Mouse (Mus musculus) heart, postnatal 4 days (tissue): ENCODE data around the gene Sept8. TPM values are rescaled to one million over a fixed set of nuclear protein-coding genes. Genes with fewer than 3 reads are reported as not detected.

Source experiments
- DNase-seq: peaks from one replicate; pipeline ENCODE4 v3.0.0; 2021
- total RNA-seq, 2 experiments: library from RNA; stranded (reverse); gene quantifications; 2 replicates each; pipeline ENCODE4 v1.2.3; 2021

Sept8 gene
- total RNA-seq, 2 experiments from 2014 or later, result 62.9 to 65.0 TPM

DNA sequence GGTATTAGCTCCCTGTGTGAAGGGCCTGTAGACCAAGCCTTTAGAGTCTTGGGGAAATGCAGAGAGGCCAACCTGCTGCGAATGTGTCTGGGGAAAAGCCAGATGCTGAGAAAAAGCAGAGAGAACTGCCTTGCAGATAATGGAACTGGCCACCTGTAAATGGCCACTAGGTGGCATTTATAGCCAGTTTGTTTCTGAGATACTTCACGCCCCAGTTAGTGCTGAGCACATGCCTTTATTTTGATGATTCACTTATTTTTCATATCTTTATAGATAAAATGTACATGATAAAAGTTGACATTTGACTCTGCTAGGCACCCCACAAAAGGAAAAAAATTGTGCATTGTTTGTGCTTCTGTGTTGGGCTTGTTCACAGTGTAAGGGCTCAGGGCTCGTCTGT is 65.8 kb downstream of the Sept8 start:
- DNase-seq, result peak; percentile 18

DNA sequence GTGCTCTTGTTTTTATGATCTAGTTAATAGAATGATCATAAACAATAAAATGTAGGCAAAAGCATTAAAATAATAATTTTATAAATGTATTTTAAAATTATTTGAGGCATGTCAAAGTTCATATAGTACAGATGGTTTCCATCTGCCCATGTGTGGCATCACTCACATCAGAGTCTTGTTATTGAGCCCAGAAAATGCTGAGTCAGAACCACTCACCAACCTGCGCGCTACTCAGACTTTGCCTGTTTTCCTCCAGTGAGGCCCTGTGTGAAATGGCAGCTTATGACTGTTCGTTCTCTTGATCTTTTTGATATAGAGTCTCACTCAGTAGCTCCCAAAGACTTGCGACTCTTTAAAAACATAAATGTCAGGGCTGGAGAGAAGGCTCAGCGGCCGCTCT is 66.5 kb downstream of the Sept8 start:
- DNase-seq, result no peak

DNA sequence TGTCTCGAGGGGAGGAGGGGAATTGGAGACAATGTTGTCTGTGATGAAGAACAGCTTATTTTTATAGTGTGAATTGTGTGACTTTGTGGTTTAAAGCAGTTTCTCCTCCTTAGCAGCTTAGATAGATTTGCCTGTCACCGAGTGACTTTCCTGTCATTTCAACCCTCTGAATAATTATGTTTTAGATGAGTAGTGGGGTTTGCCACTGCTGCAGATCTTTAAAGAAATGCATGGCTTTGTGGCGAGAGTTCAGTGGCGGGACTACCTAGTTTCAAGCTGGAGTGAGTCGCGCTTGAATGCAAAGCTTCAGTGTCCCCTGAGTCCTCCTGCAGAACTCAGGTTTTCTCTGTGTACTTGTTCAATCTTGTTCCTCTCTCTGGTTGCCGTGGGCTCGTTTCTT is 69.2 kb downstream of the Sept8 start:
- DNase-seq, result no peak

DNA sequence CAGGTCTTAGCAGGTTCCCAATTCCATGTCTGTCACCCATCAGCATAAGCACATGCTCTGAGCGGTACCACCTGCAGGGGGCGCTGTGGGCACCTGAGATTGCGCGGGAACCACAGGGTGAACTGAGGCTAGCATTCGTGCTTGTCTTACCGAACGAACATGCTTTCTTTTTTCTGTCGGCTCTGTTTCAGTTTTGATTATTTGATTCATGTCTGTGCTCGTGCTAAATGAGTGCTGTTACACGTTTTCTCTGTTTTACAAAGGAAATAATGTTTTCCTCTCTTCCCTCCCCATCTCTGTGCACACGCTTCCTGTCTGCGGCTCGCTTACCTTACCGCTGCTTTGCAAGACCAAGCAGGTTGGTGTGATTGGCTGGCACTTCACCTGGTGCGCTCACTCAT is 71.3 kb downstream of the Sept8 start:
- DNase-seq, result peak; percentile 46

DNA sequence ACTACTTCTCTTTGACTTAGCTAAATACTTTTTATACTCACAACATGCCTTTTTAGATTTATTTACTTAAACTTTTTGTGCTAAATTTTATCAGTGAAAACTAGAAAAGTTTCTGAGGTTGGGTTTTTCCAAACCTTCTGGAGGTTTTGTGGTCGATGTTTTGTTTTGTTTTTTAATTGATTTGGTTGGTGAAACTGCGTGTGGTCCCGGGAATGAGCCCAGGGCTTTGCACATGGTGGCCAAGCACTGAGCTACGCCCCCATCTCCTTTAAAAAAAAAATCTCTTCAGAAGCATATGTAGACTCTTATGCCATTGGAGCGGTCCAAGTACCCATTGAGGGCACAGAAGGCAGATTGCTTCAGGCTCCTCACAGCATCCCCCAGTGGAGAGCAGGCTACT is 72.1 kb downstream of the Sept8 start:
- DNase-seq, result no peak

Other genes with a start within 250 kb of the Sept8 start
- gene Hspa4, start 218.8 kb upstream of the Sept8 start, total RNA-seq, result 100 to 1,000 TPM; 132 to 136 TPM
- 10 to 100 TPM in 1 of 2 experiments, 1 to 10 TPM in 1; 9.3 to 12.0 TPM for gene Zcchc10, start 194.6 kb upstream of the Sept8 start, total RNA-seq
- 100 to 1,000 TPM; 141 to 157 TPM for gene Aff4, start 168.4 kb upstream of the Sept8 start, total RNA-seq
- not detected for gene Leap2, start 96.1 kb upstream of the Sept8 start, total RNA-seq
- gene Uqcrq, start 88.4 kb upstream of the Sept8 start, total RNA-seq, result 1,000 to 10,000 TPM; 1,656 to 1,792 TPM
- under 1 TPM in 1 of 2 experiments, not detected in 1; 0.25 TPM for gene Gdf9, start 88.2 kb upstream of the Sept8 start, total RNA-seq
- gene Gm10447, start 62.1 kb upstream of the Sept8 start, total RNA-seq, result not detected
- gene Shroom1, start 62.1 kb upstream of the Sept8 start, total RNA-seq, result 1 to 10 TPM in 1 of 2 experiments, under 1 TPM in 1; 0.93 to 1.1 TPM
- gene Gm9837, start 48.8 kb upstream of the Sept8 start, total RNA-seq, result not detected
- gene Gm9945, start 39.1 kb upstream of the Sept8 start, total RNA-seq, result not detected
- gene Sowaha, start 39.0 kb upstream of the Sept8 start, total RNA-seq, result under 1 TPM; 0.07 to 0.27 TPM
- gene Kif3a, start 48.1 kb downstream of the Sept8 start, total RNA-seq, result 10 to 100 TPM; 14.1 to 14.4 TPM
- gene Il4, start 99.4 kb downstream of the Sept8 start, total RNA-seq, result not detected
- not detected for gene Il13, start 115.4 kb downstream of the Sept8 start, total RNA-seq
- 10 to 100 TPM; 13.0 to 13.5 TPM for gene Rad50, start 188.1 kb downstream of the Sept8 start, total RNA-seq
- not detected for gene Il5, start 201.5 kb downstream of the Sept8 start, total RNA-seq